Mouse (Mus musculus) MN1 (cell line): ENCODE results near the gene Brdt.
A peak's percentile ranks its signal among the peaks of the same experiment; 100 is the strongest.

Source experiments
- DNase-seq: peaks from one replicate; pipeline ENCODE4 v3.0.0-alpha.2; 2016; ENCODE audit warnings: low spot score

Gene Brdt

GRCm38 (mm10) chr5:107412285-107412684 lies 81.3 kb downstream of the Brdt start:
- DNase-seq = no peak

GRCm38 (mm10) chr5:107415098-107415497 lies 84.1 kb downstream of the Brdt start:
- DNase-seq = no peak

GRCm38 (mm10) chr5:107421676-107422075 lies 90.7 kb downstream of the Brdt start:
- peak; percentile 32 for DNase-seq

GRCm38 (mm10) chr5:107431249-107431648 lies 100.3 kb downstream of the Brdt start, which contains the start of gene Lpcat2b:
TSS of gene Lpcat2b (plus strand) at chr5:107431549.
- DNase-seq = no peak

- no peak for DNase-seq
These were observed 103.0 kb downstream of the Brdt start for GRCm38 (mm10) chr5:107434001-107434400.

GRCm38 (mm10) chr5:107436185-107436584 lies 105.2 kb downstream of the Brdt start:
- no peak for DNase-seq
